Mouse (Mus musculus): Measurements from ENCODE around the gene Dhrs2.

Gene Dhrs2

DNA sequence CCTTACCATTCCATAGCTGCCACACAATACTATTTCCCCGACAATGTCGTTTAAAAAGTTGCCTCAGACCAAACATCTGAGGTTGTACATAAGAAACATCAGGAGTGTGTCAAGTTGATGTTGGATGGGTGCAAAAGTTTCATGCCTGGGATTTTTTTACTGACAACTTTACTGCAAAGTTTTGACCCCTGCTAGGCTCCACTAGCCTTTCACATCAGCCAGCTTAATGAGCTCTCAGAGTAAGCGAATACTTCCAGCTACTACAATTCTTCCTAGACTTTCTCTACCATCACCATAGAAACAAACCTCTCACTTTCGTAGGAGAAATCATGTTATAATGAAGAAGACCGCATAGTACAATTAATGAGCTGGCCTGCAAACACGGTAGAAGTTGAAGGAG is 26.5 kb downstream of the Dhrs2 start:
- no peak for DNase-seq (ENCODE audit: low read depth)

DNA sequence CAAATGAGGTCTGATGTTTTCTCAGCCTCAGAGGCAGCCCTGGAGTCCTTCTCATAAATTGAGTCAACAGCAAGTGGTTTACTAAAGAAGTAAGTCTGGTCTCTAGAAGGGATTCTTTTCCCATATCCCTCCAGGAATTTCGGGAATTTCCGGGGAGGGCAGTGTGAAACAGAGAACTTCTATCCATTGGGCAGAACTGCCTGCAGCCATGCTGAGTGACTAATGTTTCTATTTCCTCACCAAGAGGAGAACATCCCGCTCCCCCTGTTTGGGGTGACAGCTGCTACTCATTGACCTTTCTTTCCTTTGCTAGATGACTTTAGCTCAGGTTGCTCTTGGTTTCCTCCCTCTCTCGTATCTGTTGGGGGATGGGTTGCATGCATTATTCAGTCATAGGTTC is 31.8 kb downstream of the Dhrs2 start:
- DNase-seq (ENCODE audit: low read depth): peak; percentile 11

DNA sequence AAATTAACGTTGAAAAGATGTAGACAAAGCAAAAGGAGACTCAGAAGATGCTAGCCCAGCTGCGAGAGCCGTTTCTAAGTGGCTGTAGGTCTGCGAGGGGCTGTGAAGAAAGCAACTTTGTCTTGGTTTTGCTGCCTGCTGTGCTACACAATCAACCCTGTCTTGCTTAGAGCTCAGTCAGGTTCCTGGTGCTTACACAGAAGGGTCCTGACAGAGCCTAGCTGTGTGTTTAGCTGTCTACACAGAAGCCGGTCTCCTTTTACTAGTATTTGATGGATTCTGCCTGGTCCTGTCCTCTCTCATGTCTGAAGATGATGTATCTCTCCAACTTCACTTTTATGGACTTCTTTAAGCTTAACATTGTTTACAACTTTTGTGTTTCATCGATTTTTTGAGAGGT is 33.6 kb downstream of the Dhrs2 start:
- no peak for DNase-seq (ENCODE audit: low read depth)

DNA sequence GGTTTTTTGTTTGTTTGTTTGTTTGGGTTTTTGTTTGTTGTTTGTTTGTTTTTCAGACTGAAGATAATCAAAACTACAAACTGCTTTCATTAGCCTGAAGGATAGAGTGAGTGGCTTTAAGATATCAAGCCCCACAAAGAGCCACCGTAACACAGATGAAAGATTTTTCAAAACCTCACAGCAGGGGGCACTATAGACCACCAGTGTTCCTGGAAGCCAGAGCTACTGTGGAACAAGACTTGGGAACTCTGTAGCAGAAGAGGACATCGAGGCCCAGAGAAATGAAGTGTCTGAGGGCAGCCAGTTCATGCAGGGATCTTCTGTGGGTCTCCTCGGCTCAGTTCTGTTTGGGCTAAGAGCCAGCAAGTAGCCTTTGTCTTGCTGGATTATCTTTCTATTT is 49.4 kb downstream of the Dhrs2 start:
- DNase-seq (ENCODE audit: low read depth): peak; percentile 53

DNA sequence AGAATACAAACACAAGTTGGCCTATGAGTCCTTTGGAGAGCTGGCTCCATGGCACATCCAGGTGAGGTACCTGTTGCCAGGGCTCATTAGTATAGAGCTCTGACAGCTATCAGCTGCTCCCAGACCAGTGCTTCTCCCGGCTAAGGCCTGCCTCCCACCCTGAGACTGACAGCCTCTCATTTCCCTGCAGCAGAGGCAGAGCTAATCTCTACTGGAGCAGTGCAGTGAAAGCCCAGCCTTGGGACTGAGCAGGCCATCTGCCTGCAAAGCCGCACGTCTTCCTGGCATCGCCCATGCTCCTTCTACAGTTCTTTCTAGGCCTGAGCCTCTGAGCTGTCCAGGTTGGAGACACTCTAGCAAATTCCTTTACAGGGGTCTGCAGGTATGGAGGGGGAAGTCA is 51.2 kb downstream of the Dhrs2 start:
- DNase-seq (ENCODE audit: low read depth): no peak

DNA sequence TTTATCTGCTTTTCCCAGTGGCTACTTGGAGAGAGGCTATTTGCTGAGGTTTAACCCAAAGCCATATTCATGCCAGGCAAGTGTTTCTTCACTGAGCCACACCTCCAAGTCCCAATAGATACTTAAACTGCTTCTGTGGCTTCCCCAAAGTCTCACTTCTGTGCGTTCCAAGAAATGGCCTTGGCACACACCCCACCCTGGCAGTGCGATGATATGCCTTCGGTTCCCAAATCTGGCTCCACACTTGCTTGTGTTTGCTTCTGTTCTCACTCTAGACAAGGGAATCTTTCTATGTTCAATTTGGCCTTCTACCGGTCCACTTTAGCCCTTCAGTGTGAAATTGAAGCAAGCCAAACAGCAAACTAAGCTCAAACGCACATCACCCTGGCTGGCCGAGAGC is 53.0 kb downstream of the Dhrs2 start:
- no peak for DNase-seq (ENCODE audit: low read depth)

DNA sequence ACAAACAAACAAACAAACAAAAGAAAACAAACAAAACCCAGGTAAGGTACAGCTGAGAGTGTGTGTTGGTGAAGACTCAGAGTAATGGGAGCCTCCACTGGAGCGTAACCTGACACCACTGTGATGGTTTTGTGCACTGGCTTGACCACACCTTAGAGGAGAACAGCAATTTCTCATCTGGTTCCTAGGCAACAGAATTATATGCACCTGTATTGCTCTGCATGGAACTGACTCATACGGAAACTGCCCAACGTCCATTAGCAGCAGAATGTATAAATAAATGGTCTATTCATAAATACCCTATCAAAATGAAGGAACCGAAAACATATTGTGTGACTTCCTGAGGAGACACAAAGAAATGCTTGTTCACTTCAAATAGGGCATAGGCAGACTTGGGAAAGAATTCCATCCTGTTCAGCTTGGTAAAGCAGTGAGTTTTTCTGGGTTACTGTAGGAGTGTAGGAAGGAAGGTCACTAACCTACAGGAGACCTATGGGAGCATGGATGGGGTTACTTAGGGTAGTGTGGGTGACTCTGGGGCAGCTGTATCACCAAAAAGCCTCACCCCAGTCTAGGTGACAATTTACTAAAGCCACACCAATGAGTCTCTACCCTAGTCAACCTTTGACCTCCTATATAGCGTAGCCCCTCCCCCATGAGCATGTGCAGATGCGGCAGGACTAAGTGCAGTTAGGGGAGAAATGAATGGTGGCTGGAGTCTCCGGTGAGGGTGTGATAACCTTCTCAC is 57.7 kb downstream of the Dhrs2 start:
- DNase-seq (ENCODE audit: low read depth): no peak

All from NIH3T3 (cell line).